Mouse (Mus musculus) right cerebral cortex, postnatal 25 days (tissue): Measurements from ENCODE around the gene Dnajc11.

Experiments
- DNase-seq: peaks from one replicate; pipeline ENCODE4 v3.0.0; 2022

The Dnajc11 gene

GRCm38 (mm10) chr4:151933505-151934214 lies at the start of gene Dnajc11:
Gene Dnajc11, plus strand, starts transcription at chr4:151933691.
- peak; percentile 93 for DNase-seq

GRCm38 (mm10) chr4:151893241-151893640 lies 40.2 kb upstream of the Dnajc11 start:
- no peak for DNase-seq

- DNase-seq = no peak
Observed at GRCm38 (mm10) chr4:151894926-151895325, 38.6 kb upstream of the Dnajc11 start.

DNA sequence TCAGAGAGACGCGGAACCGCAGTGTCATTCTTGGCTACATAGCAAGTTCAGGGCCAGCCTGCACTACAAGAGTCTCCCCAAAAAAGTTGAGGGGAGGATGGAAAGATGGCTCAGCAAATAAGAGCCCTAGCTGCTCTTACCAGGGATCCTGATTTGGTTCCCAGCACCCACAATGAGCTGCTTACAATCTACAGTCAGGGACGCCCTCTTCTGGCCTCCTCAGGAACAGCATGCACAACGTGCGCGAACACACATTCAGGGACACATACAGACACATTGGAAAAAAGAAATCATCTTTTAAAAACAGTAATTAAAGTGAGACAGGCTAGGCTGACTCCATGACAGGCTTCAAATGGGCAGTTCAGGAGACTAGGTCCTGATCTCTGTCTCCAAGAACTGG lies 37.9 kb upstream of the Dnajc11 start:
- no peak for DNase-seq

- no peak for DNase-seq
Observed at GRCm38 (mm10) chr4:151897069-151897617, 36.3 kb upstream of the Dnajc11 start.

DNA sequence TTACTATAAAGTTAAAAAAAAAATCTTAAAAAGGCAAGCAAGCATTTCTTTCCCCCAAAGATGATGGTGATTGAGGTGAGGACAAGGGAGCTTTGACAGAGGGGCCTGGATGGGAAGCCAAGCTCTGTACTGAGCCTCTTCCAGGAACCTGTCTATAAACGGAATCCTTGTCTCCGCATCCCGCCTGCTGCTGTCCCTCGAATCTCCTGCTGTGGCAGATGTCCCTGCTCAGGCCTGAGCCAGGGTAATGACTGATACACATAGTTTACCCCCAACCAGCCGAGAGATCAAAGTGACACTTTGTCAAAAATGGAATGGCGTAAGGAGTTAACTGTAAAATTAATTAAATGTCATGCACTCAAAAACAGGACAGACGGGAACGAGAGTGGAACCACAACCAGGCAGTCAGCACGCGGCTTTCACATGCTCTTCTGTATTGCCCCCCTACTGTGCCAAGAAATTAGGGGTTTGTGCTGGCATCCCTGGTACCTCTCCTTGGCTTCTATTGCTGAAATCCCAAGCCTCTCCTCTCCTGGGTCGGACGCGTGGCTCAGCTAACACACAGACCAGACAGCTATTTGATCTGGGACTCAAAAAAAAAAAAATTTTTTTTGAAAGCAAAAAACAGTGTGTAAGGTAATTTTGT lies 34.8 kb upstream of the Dnajc11 start:
- no peak for DNase-seq

DNA sequence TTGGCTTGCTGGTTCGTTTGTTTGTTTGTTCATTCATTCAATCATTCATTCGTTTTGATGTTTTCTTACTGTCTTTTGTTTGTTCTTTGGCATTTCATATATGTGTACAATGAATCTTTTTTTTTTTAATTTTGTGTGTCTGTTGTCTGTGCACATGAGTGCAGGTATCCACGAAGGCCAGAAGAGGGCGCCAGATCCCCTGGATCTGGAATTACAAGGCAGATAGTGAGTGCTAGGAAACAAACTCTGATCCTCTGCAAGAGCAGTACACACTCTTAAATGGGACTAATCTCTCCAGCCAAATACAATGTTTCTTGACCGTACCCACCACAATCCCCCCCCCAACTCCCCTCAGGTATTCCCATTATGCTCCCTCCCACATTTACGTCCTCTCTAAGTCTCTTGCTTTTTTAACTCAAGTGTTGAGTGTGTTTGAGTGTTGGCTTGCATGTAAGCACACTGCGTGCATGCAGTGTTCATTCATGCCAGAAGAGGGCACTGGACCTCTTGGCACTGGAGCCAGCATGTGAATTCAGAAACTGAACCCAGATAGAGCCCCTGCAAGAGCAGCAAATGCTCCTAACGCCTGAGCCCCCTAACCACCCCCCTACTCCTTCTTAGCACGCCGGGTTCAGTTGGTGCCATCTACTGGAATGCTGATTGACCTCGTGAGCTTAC lies 33.6 kb upstream of the Dnajc11 start:
- no peak for DNase-seq

GRCm38 (mm10) chr4:151900735-151901134 lies 32.8 kb upstream of the Dnajc11 start:
- no peak for DNase-seq

- DNase-seq = no peak
Observed at GRCm38 (mm10) chr4:151901422-151901821, 32.1 kb upstream of the Dnajc11 start.

DNA sequence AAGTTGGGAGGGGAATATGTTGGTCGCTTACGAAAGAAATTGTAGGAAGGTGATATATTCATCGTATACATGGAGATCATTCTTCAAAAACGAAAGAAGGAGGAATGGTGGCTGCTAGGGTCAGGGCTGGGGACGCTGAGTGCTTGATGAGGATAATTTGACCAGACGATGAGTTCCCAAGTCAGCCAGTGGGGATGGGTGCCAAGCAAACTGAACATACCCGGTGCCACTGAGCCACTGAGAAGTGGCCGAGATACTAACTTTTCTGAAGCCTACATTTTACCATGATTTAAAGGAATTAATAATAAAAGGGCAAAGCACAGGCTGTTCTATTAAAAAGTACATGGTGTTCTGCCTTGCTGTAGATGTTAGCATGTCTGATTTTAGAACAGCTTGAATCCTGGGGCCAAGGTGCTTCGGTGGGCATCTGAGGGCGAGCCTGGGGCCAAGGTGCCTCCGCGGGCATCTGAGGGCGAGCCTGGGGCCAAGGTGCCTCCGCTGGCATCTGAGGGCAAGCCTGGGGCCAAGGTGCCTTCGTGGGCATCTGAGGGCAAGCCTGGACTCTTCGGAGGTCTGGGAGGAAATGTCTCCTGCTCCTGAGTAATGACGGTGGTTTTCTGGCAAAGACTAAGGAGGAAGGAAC lies 31.3 kb upstream of the Dnajc11 start:
- no peak for DNase-seq

DNA sequence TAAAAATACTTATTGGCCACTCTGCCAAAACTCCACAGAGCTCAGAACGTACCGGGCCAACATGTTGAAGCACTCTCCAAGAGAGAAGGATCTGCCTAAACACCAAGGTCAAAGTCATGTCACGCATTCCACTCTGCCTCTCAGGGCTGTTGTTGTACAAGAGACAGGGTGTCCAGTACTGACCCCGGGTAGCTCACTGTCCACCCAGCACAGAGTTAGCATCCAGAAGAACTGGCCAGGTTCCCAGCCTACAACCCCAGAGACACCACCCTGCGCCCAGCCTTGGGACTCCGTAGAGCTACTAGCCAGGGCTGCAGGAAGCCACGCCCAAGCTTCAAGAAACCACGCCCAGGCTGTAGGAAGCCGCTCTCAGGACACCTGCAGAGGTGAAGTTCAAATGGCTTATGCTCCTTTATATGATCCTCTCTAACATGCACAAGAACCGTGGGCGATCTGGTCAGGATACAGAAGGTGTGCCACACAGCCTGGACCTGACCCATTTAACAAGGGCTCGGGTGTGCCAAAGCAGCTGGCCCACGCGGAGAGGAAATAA lies 30.7 kb upstream of the Dnajc11 start:
- no peak for DNase-seq

DNA sequence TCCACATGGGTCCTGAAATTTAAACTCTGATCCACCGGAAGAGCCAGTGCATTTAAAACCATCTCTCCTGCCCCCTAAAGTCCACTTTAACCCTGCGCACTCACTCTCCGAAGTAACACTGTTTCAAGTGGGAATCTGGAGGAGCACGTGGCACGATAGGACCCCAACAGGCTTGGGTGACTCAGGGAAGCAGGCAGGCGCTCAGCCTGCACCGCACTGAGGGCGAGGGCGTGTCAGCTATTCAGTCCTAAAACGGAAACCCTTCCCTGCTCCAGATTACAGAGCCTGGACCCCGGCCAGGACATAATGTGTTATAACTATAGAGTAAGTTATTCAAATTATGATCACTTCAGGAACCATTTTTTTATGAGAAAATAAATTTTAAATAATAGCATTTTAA lies 29.4 kb upstream of the Dnajc11 start:
- no peak for DNase-seq

DNA sequence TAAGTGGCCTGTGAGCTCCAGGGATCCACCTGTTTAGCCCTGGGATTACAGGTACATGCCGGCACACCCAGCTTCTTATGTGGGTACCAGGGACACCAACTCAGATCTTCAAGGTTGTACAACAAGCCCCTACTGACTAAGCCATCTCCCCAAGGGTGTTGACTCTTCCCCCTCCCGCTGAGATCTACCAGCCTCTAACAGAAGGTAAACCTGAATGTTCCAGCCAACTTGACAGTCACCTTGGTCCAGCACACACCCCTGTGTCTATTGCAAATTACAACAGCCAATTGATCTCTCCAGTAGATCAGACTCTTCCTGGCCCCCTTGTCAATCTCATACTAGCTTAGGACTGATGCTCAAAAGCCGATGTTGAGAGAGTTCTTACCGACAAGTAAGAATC lies 27.9 kb upstream of the Dnajc11 start:
- no peak for DNase-seq

- DNase-seq = no peak
Observed at GRCm38 (mm10) chr4:151907577-151908343, 25.7 kb upstream of the Dnajc11 start.

GRCm38 (mm10) chr4:151908809-151909208 lies 24.7 kb upstream of the Dnajc11 start:
- no peak for DNase-seq

DNA sequence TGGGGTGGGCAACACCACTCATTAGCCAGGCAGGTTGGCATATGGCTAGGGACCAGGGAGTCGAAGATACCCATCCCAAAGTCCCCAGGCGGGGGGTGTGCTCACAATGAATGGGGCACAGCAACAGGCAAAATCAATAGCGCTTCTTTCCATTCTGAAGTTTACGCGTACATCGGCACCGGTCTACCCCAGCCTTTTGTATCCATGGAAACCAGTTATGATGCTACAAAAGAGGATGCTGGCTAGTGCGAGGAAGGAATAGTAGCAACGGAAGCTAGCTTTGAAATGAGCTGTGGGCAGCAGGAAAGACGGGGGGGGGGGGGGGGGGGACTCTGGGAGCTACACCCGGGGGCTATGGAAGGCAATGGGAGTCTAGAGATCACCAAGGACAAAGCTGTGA lies 17.2 kb upstream of the Dnajc11 start:
- no peak for DNase-seq

GRCm38 (mm10) chr4:151919135-151919840 lies 14.2 kb upstream of the Dnajc11 start:
- no peak for DNase-seq

- peak; percentile 38 for DNase-seq
Observed at GRCm38 (mm10) chr4:151919900-151920643, 13.4 kb upstream of the Dnajc11 start.

DNA sequence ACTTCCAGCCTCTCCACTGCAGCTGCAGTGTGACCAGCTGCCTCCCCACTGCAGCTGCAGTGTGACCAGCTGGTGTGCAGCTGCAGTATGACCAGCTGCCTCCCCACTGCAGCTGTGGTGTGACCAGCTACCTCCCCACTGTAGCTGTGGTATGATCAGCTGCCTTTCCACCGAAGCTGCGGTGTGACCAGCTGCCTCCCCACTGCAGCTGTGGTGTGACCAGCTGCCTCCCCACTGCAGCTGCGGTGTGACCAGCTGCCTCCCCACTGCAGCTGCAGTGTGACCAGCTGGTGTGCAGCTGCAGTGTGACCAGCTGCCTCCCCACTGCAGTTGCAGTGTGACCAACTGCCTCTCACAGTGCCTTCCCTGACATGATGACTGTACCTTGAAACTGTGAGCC lies 11.4 kb upstream of the Dnajc11 start:
- DNase-seq = no peak

- DNase-seq = no peak
Observed at GRCm38 (mm10) chr4:151932576-151933504, 651 bp upstream of the Dnajc11 start.
